Mouse (Mus musculus) 416B (cell line): ENCODE measurements around the gene Gm28038.

Source experiments
- DNase-seq: peaks from one replicate; pipeline ENCODE4 v3.0.0; 2011; ENCODE audit warnings: low read depth

Gm28038 gene

DNA sequence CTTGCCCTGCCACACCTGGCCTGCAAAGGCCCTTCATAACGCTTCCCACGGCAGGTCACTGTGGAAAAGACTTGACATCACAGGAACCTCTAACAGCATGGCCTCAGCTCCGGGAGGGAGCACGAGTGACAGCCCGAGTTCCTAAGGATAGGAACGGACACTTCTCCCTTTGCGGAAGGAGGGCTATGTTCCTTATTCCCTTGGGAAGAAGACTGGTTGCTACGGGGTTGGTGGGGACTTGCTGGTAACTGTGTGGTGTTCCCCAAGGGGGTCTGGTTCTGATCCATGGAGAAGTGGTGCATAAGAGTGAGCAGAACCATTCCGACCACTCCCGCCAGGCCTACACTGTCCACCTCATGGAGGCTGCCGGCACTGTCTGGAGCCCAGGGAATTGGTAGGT is at the start of gene Gm28038:
Gm28038 (plus strand) TSS at position 301 of the 400 bp plus-strand sequence.
- DNase-seq: no peak

DNA sequence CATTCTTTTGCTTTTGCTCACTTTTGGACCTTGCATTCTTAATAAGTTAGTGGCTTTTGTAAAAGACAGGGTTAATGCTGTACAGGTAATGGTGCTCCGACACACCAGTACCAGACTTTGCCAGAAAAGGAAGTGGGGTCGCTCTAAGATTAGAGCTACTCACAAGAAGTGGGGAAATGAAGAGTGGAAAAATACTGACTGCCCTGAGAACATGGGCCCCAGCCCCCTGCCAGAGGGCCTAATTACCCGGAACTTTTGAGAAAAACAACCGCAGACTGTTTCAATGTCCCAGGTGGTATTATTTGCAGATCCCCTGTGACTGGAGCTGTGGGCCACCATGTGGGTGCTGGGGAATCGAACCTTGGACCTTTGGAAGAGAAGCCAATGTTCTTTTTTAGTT is 45.2 kb upstream of the Gm28038 start:
- DNase-seq: no peak

DNA sequence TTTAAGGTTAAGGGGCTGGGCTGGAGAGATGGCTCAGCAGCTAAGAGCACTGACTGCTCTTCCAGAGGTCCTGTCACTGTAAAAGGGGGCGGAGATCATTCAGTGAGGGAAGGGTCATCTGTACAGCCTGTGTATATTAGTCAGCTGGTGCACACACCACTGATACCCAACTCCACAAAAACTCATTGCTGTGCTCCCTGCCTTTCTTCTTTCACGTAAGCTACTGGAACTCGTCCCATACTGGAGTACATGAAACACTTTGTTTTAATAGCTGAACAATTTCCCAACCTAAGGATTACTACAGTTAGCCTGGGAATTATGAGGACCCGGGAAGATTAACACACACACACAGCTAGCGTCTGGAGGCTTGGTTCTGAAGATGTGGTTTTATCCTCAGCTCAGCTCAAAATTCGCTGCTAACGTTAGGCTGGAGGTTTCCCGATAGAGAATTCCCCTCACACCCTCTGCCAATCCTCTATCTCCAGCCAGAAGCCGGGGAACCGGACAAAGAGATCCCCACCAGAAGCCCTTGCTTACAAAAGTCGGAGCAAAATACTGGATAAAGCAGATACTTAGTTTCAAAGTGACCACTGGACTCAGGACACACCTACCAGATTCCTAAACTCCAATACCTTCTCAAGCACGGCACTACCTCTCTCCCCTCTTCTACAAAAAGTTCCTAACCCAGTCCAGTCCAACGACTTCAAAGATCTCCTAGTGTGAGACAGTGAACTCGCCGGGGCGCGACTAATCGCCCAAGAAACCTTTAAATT is 44.2 kb upstream of the Gm28038 start:
- peak; percentile 70 for DNase-seq

- DNase-seq: peak; percentile 99
Observed at GRCm38 (mm10) chr2:30237199-30237880, 43.5 kb upstream of the Gm28038 start, which contains the start of gene Lrrc8a. Gene Lrrc8a (plus strand): TSS chr2:30237715.

DNA sequence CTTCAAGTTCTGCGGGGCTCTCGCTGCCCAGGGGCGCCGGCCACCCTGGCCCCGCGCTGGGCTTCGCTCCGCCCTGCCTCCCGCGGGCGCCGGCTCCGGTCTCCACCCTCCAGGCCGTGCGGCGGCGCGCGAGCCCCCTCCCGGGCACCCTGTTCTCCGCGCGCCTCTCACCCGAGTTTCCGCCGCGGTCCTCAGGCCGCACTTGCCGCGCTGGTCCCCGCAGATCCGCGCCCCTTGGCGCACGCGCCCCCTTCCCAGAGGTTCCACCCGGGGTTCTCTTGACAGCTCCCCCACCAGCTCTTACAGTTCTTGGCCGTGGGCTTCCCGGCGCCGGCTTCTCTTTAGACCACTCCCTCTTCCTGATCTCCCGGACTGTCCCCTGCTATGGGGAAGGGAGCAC is 43.0 kb upstream of the Gm28038 start:
- DNase-seq: peak; percentile 49

GRCm38 (mm10) chr2:30238906-30239465 is 41.9 kb upstream of the Gm28038 start:
- no peak for DNase-seq

DNA sequence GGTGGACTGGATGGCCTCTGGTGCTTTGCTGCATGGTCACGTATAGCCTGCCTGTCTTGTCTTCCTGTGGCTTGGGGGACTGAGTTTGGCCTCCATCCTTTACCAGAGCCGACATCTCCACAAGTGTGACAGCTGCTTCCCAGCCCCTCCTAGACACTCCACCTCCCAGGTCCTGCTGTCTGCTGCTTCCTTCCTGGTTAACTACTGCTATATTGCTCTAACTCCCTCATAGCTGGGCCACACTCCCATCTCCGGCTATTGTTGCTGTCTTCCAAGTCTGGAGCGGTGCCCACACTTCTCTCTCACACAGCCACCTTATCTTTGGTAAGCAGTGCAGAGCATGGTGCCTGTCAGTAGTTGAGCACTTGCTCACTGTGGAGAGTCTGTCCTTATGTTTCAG is 41.1 kb upstream of the Gm28038 start:
- no peak for DNase-seq

DNA sequence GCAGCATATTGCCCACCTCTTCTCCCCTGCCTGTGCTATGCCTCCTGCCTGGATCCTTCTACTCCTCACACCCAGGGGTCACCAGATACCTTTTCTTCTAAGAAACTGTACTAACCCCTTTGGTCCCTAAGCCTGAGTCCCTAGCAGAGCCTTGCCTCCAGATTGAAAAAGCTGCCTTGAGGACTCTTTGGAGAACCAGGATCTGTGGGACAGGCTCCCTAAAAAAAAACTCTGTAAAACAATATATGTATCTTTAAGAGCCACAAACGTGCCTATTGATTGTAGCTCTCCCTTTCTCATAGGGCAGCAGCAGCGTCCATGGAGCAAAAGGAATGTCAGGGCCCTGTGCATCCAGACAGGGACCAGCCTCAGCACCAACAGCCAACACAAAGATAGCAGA is 40.6 kb upstream of the Gm28038 start, which contains the start of gene Gm28035:
Gm28035 (plus strand) TSS at position 301 of the 400 bp plus-strand sequence.
- no peak for DNase-seq

GRCm38 (mm10) chr2:30242509-30242908 is 38.3 kb upstream of the Gm28038 start:
- no peak for DNase-seq

- DNase-seq: no peak
Observed at GRCm38 (mm10) chr2:30243391-30243790, 37.5 kb upstream of the Gm28038 start.

DNA sequence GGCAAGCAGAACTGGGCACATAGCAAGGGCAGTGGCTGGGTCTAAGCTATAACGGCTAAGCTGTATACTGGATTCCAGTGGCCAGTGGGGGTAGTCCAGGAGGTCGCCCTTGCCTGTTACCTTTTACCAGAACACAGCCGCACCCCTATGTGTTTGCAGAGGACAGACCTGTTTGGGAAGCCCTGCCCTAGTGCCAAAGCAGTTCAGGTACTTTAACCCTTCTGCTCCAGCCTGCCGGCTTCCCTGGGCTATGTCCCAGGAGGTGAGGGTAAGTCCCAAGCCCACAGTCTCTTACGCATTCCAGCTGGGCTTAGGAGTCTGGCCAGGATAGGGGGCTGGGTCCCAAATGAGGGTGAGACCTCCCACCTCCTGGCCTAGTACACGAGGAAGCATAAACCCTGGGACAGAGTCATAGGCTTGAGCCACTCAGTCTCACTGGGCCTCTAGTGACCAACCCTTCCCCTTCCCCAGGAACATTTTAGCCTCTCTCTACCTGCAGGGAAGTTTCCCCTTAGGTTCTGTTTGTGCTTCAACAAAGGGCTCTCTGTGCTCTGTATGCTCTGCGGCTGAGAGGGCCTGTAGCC is 36.2 kb upstream of the Gm28038 start:
- DNase-seq: no peak

- DNase-seq: no peak
Observed at GRCm38 (mm10) chr2:30247036-30247435, 33.8 kb upstream of the Gm28038 start.

DNA sequence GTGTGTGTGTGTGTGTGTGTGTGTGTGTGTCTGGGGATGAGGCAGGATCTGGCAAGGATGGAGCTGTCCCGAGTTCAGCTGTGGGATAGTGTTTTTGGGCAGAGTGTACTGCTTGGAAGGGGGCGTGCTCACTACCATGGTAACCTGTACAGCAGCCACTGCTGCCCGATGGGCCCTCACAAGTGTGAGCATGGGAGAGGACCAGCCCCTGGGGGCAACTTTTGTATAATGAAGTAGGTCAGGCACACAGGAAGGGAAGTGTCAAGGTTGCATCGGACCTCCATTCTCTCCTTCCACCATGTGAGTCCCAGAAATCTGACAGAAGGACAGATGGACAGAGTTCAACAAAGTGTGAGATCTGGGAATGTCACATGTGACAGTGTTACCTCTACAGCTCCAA is 33.2 kb upstream of the Gm28038 start:
- DNase-seq: no peak

DNA sequence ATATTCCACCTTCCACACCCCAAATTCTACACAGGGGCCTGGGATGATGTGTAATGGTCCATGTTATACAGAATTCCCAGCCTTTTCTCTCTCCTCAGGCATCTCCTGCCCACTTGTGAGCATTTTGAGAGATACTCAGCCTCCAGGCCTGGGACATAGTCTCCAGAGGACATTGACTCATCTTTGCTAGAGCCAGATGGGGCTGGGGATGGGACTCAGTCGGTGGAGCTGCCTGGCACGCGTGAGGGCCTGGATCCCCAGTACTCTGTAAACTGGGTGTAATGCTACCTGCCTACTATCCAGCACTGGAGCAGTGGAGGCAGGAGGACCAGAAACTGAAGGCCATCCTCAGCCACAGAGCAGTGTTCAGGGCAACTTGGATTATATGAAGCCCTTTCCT is 31.7 kb upstream of the Gm28038 start:
- no peak for DNase-seq

DNA sequence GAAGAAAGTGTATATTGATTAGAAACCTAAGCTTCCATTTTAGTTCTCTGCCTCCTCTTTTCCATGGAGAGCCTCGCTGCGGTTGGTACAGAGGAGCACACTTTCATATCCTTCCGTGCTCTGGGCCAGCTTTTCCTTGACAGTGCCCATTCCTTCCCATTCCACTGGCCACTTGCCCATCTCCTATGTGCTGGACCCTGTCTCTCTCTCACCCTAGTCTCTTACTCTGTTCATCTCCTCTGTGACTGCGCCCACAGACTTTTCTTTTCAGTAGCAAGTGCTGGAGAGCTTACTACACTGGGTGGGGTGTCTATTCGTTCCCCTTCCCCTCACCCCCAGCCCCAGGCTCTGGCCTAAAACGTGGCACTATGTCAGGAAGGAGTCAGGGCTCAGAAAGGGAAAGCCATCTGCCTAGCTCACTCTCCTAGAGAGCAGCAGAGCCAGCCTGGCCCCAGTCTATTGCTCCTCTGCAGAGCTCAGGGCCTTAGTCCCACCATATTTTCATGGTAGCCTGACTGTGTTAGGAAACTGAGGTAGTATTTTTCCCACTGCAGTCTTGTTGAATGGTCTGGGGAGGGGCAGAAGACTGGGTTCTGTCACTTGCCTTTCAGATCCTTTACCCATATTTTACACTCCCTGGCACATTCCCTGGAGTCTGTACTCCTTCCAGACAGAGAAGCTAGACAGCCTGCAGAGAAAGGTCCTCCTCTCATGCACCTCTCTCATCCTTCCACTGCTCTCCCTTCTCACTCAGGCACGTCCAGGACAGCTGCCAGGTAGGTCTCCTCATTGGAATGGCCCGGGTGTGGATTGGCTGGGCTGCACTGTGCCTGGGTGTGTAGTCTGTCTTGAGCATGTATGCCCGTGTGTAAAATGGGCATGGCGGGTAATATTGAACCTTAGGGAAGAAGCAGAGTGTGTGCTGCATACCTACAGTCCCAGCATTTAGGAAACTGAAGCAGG is 30.4 kb upstream of the Gm28038 start:
- DNase-seq: no peak

DNA sequence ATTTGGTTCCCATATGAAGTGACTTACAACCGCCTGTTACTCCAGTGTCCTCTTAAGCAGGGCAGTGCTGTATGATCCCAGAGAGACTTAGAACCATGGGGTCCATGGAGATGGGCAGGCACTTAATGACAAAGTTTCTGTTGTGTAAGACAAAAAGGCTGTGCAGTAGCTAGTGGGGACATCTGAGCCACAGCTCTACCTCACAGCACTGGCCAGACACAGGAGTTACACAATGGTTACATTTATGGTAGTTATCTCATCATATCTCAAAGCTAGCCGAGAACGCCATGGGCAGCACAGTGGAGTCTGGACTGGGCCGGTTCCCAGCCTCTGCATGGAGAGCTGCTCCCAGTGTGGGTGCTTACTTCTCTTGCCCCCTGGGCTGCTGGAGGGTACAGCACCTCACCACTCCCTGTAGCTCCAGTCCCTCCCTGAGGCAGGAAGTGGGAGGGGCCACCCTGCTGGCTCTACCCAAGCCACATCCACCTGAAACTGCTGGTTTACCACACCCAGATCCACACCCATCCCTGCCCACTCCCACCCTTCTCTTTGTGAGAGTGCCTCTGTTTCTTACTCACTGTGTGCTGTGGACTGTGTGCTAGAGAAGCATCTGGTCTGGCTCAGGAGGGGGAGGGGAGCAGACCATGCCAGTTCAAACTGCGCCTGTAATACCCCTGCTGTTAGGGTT is 29.3 kb upstream of the Gm28038 start:
- peak; percentile 88 for DNase-seq

GRCm38 (mm10) chr2:30252521-30252920 is 28.3 kb upstream of the Gm28038 start:
- DNase-seq: no peak

DNA sequence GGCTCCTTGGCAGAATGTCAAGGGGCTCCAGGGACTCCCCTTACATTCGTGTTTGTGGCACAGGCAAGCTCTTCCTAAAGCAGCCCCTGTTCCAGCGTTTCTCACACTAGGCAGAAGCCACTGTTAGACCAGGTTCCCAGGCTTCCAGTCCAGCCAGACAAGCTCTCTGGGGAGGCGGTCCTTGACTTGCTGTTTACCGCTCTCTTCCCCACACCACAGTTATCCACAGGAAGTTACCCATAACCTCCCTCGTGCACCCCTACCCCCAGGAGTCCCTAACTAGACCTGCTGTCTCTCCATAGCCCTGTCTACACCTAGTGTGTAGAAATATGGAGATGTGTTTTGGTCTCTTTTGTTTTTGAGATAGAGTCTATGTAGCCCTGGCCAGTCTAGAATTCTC is 27.0 kb upstream of the Gm28038 start:
- DNase-seq: no peak

GRCm38 (mm10) chr2:30255631-30256395 is 25.0 kb upstream of the Gm28038 start:
- DNase-seq: no peak
